Mouse (Mus musculus) layer of hippocampus, adult 9-11 months (tissue): ENCODE measurements around the gene Gpr182.
"Not testable (repeated sequence)": the region's sequence is repeated elsewhere in the genome, so short reads cannot be mapped to it uniquely, and the experiment has no call there.

Source experiments
- DNase-seq: peaks from one replicate; pipeline ENCODE4 v3.0.0; 2022

The Gpr182 gene

DNA sequence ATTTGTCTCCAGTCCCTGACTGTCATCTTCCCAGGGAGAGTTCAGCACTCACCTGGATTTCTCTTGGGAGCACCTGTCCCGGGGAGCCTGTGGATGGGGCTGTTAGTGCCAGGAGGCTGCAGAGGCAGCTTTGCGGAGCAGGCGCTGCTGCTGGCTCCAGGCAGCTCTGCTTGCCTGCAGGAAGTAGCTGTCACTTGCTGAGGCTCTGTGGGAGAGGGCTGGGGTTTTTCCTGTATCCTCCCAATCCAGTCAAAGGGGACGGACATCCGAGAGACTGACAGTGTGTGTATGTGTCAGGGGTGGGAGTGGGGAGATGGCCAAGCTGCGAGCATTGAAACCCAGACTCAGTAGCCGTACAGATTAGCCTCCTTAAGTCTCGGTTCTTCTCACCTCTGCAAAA is at the start of gene Gpr182:
Gene Gpr182 (minus strand): TSS at position 185 of the 400 bp plus-strand sequence.
- DNase-seq, result no peak

DNA sequence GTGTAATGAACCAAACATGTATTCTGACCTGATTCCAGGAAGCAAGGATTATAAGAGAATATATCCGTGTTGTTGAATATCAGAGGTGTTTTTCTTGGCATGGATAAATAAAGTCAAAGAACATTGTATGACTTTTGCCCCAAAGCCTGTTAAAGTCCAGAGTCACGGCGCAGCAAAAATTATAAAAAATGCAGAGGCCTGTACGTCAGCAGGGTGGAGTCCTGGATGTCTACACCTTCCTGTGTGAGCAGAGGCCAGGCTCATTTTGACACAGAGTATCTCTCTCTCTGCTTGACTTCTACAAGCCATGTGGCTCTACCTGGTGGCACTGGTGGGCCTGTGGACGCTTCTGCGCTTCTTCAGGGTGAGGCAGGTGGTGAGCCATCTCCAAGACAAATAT is 49.4 kb upstream of the Gpr182 start, which contains the start of gene Rdh16:
Gene Rdh16 (plus strand): TSS at position 262 of the 400 bp plus-strand sequence.
- no peak for DNase-seq

DNA sequence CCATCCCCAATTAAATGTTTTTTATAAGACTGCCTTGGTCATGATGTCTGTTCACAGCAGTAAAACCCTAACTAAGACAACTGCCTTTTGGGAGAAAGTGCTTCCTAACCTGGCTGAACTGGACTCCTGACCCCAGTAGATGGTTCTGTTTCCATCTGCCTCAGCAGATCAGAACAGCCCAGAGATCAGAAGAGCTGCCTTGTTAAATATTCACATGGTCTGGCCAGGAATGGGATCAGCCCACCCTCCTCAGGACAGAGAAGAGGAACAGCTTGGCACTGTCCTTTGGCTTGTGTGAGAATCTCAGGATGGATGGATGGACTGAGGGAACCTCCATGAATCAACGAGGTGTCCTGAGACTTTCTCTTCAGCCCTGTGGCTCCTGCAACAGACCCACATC is 47.8 kb upstream of the Gpr182 start:
- DNase-seq, result no peak

DNA sequence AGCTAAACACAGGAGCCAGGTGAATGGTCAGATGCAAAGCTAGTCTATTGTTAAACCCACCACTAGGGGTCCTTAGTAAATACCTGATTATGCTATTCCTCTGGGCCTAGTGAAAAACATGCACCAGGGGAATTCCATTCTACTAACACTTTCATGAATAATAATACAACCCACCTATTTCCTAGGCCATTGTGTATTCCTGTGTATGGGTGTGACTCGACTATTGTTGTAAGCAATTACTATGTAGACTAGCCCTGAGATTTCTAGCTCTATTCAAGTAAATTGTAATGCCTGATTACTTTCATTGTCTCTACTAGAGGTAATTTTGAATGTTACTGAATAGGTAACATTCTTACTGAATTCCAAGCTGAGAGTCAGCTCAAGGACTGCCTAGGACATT is 33.9 kb upstream of the Gpr182 start:
- DNase-seq, result not testable (repeated sequence)

DNA sequence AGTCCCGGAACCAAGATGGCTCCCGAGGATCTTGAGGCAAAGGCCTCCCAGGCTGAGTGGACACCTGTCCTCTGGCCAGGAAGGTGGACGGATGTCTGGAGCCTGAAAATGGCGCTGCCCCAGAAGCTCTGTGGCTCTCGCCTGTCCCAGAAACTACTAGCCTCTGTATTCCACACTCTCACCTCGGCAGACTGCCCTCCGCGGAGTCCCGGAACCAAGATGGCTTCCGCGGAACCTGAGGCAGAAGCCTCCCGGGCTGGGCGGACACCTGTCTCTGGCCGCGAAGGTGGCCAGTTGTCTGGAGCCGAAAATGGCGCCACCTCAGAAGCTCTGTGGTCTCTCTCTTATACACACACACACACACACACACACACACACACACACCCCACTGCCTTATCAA is 30.8 kb upstream of the Gpr182 start:
- not testable (repeated sequence) for DNase-seq

DNA sequence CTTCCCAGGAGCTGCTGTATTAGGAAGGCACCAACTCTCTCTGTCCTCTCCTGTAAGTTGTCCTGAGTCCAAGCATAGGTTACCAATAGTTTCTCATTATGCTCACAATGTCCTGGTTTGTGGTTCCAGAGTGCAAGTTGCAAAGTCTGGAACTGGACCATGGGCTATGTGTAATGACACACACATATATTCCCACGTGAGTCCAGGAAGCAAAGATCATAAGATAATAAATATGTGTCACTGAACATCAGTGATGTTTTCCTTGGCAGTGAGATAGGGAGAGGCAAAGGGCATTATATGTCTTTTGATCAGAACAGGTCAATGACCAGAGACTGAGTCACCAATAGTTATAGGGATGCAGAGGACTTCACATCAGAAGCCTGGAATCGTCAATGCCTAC is 24.5 kb upstream of the Gpr182 start, which contains the start of gene Rdh9:
Gene Rdh9 (plus strand): TSS at position 376 of the 400 bp plus-strand sequence.
- no peak for DNase-seq

DNA sequence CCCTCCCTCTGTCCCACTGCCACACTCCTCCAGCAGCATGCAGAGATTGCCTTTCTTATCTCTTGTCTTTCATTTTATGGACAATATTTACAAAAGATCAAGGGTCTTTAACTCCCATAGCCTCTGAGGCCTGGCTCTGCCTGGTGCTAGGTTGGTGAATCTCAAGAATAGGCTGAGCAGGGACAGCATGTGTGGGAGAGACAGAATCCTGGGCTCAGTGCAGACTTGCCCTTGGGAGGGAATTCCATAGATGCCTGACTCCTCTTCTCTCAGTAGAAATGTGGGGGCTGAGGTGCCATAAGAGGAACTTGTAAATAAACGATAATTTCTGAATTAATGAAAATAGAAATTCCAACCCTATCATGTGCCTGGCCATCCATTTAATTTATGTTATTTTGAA is 15.0 kb upstream of the Gpr182 start:
- DNase-seq, result no peak

DNA sequence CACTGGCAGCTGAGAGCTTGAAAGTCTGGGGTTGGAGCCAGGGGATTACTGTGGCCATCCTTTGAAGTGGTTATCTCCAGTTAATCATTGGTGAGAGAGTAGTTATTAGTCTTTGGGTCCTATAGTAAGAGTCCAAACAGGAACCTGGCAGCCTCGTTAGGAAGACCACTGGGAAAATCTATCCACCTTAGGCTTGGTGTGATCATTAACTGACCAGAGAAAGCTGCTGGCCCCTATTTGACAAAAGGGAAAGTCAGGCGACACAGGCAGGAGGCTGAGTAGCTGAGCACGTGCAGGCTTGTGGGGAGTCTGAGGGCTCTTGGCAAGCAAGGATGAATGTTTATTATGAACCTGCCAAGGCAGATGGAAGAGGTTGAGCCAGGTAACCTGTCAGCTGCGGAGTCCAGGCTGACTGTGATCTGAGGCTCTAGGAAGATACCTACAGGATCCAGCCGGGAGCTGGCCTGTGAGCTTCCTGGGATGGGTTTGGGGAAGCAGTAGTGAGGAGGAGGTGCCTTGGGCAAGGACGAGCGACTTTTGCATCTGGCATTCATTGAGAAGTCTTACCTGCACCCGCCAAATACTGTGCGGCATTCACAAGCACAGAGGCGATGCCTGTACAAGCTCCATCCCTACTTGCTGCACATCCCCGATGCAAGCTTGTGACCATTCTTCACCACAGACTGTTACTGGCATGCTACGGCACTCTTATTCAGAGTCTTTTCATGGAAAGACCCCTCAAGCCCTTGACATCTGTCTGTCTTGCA is 12.6 kb upstream of the Gpr182 start:
- no peak for DNase-seq

DNA sequence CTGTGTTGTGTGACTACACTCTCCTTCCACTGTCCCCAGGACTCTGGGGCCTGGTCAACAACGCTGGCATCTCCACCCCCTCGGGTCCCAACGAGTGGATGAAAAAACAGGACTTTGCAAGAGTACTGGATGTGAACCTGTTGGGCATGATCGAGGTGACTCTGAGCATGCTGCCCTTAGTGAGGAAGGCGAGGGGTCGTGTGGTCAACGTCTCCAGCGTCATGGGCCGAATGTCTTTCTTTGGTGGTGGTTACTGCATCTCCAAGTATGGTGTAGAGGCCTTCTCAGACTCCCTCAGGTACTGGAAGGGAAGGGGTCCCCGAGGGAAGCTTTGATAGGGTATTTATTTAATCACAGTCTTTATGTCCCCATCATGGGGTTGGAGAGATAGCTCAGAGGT is 11.4 kb upstream of the Gpr182 start:
- not testable (repeated sequence) for DNase-seq

DNA sequence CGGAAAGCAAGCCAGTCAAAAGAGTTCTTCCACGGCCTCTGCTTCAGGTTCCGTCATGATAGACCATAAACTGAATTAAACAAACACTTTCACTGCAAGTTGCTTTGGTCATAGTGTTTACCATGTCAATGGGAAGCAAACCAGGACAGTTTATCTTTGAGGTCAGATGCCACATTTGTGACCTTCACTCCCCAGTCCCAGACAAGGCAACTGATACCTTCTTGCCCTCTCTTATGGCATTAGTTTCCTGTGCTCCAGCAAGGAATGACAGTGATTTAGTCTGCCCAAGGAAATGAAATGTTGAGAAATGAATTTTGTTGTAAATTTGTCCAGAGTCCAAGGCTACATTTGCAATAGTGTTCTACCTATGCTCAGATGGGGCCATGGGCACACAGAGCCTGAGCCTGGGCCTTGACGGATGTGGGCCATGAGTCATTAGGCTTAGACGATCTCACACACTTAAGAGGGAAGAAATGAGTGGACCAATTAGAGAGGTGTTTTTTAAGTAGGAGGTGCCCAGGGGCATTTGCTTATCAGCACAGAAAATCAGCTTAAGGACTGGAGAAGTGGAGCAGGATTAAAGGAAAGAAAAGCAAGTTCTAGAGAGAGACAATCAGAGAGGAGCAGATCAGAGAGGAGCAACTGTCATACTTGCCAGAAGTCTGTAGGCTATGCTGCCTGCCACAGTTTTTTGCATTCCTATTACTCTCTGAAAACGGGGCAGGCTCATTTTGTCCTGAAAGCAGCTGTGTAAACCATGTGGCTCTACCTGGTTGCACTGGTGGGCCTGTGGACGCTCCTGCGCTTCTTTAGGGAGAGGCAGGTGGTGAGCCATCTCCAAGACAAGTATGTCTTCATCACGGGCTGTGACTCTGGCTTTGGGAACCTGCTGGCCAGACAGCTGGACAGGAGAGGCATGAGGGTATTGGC is 7.9 kb upstream of the Gpr182 start, which contains the start of the genes Rdh1 and Rdh16f1:
Gene Rdh1 (plus strand): TSS at position 541 of the 930 bp plus-strand sequence.
Gene Rdh16f1 (plus strand): TSS at position 607 of the 930 bp plus-strand sequence.
- DNase-seq, result no peak

DNA sequence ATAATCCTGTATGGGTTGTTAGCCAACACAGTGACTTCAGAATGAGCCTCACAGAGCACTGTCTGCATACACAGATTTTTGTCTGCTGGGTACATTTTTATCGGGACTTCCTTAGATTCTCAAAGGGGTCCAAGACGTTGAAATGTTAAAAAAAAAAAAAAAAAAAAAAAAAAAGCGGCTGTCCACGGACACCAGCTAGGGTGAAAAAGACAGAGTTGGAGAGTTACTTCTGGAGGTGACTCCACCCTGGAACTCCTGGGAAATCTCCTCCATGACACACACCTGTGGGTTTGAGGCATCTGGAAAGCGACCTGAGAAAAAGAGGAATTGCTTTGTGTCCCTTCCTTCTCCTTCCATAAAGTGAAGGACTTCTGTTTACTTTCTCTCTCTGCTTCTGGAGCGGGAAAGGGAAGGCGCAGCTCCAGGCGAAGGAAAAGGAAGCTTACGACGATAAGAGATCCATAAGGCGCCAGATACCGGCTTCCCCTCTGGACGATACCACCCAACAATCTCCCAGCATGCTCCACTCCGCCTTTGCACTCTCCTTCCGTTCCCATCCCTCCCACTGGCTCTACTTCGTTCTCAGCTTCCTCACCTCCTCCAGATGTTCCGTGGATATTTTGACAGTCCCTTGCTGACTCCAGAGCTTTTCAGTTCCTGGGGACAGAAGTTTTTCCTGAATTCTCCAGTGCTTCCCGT is 4.4 kb upstream of the Gpr182 start:
- no peak for DNase-seq

DNA sequence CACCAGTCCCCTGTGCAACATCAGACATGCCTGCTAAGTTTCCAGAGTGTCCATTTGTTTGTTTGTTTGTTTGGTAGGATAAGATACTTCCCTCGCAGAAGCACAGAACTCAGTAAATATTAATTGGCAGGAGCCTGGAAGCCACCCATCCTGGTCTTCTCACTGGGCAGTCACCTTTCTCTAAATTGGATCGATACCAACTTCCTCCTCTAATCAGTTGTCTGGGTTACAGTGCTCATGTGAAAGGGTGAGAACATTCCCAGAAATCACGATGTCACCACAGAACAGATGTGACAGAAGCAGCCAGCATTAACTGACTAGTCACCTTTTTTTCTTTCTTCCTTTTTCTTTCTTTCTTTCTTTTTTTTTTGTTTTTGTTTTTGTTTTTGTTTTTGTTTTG is 3.7 kb upstream of the Gpr182 start:
- no peak for DNase-seq

DNA sequence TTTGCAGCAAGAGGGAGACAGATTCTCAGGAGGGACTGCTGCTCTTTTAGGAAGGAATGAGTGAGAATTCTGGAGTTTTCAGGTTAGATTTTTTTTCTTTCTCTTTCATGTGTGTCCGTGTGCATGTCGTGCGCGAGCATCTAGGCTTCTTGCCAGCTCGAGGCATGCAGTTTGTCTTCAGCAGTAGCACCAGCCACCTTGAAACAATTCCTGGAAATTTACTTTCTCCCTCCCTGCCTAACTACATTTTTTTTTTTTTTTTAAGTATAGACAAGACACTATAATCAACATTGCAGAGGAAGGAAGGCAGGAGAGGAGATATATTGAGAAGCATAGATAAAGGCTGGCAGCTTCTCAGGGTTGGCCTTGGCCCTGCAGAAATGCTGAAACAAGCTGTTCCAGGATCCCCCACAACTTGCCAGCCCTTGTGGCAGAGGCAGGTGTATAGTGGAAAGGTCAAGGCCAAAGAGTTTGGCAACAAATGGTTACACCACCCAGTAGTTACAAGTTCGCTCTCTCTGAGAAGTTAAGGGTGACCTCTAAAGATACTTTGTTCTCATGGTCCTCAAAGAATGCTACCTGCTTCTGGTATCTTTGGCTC is 3.1 kb upstream of the Gpr182 start:
- DNase-seq, result no peak

DNA sequence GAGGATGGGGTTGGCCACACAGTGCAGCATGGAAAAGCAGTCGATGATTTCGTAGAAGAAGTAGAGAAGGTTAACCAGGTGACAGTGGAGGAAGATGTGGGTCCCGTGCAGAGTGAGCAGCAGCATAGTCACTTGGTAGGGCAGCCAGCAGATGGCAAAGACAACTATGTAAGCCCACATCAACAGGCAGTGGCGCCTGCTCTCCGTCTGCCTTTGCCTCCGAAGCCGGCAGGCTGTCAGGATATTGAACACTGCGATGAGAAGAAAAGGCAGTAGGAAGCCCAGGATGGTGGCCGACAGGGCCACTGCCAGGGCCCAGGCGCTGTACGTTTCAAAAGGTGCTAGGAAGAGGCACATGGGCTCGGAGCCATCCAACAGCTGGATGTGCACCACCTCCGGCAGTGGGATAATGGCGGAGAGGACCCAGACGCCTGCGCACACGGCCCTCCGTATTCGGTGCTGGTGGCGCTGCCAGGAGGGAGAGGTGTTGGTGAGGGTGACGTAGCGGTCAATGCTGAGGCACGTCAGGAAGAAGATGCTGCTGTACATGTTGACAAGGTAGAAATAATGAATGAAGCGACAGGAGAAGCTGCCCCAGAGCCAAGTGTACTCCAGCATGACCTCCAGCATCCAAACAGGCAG is 1.3 kb downstream of the Gpr182 start:
- DNase-seq, result peak; percentile 50

DNA sequence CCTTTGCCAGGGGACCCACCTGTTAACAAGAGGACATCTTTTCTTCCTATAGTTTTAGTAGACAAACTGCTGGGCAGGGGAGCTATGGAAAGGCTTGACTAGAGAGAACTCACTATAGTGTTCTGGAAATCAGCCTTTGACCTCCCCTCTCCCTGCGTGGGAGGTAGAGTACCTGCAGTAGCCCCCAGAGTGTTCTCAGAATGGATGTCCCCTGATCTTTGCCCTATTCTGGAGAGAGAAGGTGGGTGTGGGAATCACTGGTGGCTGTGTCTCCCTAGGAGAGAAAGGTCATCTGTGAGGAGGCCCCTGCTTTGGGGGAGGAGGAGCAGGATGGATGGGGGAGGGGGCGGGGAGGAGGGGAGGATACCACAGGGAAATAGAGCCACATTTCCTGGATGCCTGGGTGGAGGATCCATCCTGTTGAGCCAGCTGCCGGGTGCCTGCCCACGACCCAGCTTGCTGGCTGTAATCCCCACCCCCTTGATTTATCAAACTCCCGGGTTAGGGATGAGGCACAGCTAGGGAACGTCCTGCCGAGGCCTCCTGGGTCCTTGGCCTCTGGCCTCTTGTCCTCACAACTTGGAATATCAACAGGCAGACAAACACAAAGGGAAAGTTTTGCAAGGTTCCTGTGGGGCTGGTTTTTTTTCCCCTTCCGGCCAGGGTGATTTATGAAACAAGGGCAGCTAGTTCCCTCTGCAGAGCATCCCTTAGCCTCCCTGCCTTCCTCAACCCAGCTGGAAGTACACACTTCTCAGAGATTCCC is 2.5 kb downstream of the Gpr182 start:
- no peak for DNase-seq

DNA sequence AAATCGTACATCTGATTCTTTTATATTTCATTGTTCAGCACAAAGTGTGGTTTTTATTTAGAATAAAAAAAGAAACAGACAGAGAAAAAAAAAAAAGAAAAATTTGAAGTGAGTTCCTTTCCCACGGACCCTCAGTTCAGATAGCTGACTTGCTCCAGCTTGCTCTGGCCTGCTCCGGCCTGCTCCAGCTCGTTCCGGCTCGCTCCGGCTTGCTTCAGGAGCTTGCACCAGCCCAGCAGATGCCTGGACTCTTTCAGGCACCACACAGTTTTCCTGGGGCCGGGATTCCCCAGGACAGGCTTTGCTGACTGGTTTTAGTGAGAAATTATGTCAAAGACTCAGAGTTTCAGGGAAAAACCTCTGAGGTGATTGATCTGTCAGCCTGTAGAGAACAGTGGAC is 4.3 kb downstream of the Gpr182 start:
- no peak for DNase-seq

DNA sequence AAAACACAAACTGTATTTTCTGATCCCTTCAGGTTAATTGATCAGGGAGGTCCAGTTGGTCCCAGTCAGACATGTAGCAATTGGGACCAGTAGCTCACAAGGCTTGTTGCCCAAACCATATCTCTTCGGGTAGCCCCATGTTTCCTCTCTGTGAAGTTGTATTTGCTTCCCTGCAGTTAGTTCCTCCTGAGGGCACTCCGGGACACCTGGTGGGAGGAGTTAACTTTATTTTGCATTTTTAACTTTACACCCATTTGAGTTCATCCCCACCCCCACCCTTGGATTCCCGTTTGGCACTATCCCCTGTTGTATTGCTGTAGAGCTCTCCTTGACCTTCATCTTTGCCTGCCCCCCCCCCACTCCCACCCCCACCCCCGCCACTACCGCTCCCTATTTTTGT is 5.6 kb downstream of the Gpr182 start:
- DNase-seq, result no peak

DNA sequence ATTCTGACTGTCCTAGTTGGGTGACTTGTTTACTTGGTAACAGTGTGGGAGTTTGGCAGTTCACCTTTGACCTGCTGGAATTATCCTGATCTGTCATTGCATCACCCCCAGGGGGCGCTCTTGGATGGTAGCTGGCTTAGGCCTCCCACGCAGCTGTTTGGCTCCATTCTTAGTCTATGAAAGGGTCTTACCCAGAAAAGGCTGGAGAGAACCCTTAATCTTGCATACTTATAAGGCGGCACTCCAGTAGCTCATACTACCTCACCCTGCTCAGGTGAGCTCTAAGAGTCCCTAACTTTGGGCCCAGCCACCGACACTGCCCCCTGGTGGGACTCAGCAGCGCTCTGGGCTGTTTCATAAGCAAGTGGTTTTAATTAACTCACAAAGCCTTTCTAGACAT is 6.9 kb downstream of the Gpr182 start:
- no peak for DNase-seq

DNA sequence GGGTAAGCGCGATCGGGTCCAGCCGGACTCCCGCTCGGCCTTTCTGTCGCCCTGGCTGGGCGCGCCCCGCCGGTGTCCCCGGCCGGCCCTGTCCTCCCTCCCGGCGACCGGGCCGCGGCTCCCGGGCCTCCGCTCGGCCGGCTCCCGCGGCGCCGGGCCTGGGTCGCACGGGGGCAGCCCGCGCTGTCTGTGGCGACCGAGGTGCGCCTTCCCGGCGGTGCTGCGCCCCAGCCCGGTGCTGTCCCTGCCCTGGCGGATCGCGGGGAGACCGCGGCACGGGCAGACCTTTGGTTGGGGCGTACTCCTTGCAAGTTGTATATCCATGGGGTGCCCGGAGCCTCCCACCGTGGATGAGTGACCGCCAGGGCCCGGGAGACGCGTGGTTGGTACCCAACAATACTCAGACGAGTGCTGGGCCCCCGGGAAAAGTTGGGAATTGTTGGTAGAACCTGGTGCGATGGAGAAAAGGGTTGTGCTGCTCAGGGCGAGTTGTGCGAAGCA is 11.8 kb downstream of the Gpr182 start:
- no peak for DNase-seq

DNA sequence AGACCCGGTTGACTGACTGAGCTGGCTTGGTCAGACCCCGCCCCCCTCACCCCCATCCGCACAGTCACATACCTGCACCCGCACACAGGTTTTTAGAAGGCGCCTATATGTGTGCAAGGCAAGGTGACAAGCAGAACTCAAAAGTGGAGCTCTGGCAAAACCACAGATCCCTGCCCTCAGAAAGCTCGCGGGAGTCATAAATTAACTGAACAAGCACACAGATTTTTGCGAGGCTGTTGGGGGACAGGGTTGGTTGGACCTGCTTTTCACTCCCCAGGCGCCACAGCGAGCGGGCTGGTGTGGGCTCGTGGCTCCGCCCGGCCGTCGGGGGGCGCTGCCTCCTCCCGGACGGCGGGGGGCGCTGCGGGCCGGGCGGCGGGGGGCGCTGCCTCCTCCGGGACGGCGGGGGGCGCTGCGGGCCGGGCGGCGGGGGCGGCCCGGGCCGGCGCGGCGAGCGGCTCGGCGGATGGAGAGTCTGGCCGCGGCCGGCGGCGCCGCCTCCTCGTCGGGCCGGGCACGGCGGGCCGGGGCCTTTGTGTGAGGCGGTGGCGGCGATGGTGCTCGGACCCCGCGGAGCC is 12.4 kb downstream of the Gpr182 start, which contains the start of gene Zbtb39:
Gene Zbtb39 (plus strand): TSS at position 456 of the 578 bp plus-strand sequence.
- DNase-seq, result peak; percentile 65
